Mouse (Mus musculus): Measurements from ENCODE around the gene Lgals3.

- TF ChIP-seq POLR2A (IDR thresholded peaks at IDR 0.05; ENCODE audit: low read depth, low read length) (no peak), CTCF (IDR thresholded peaks at IDR 0.05; ENCODE audit: borderline replicate concordance, insufficient read depth, low read length) (no peak)
These were observed 20.8 kb upstream of the Lgals3 start for GRCm38 (mm10) chr14:47346715-47347114.

Data from embryonic fibroblast, embryonic 13.5 days (primary cell).